Mouse (Mus musculus) testis, adult 2 months (tissue): Measurements from ENCODE around the gene Gm10644. TPM values are rescaled to one million over a fixed set of nuclear protein-coding genes. Genes with fewer than 3 reads are reported as not detected.

Experiments
- H3K27ac ChIP-seq: fragments of 200-500 bp; 2 replicates; pipeline ENCODE4 v1.5.1; 2012; ENCODE audit warnings: low read depth, low read length; ENCODE audit not compliant: control insufficient read depth, insufficient read depth
- H3K27me3 ChIP-seq: fragments of 200-500 bp; 2 replicates; pipeline ENCODE4 v1.6.1; 2012; ENCODE audit warnings: mild to moderate bottlenecking, low read length, moderate library complexity; ENCODE audit not compliant: control insufficient read depth, insufficient read depth
- H3K36me3 ChIP-seq: fragments of 200-500 bp; 2 replicates; pipeline ENCODE4 v1.6.1; 2012; ENCODE audit warnings: mild to moderate bottlenecking, low read length; ENCODE audit not compliant: control insufficient read depth, insufficient read depth
- H3K4me1 ChIP-seq: fragments of 200-500 bp; 2 replicates; pipeline ENCODE4 v1.6.1; 2012; ENCODE audit warnings: low read length; ENCODE audit not compliant: control insufficient read depth, insufficient read depth
- H3K4me3 ChIP-seq: fragments of 200-500 bp; 2 replicates; pipeline ENCODE4 v1.5.1; 2012; ENCODE audit warnings: low read depth, mild to moderate bottlenecking, low read length, moderate library complexity, mixed read lengths; ENCODE audit not compliant: control insufficient read depth
- CTCF ChIP-seq: fragments of 200-500 bp; IDR thresholded peaks from 2 replicates; pipeline ENCODE4 v1.5.1; 2012; ENCODE audit warnings: low read depth, mild to moderate bottlenecking, inconsistent platforms, low read length, moderate library complexity; ENCODE audit not compliant: control insufficient read depth, insufficient read depth, insufficient replicate concordance
- POLR2A ChIP-seq: fragments of 200-500 bp; IDR thresholded peaks from 2 replicates; pipeline ENCODE4 v1.6.1; 2012; ENCODE audit warnings: low read depth, mild to moderate bottlenecking, inconsistent platforms, low read length, moderate library complexity; ENCODE audit not compliant: control insufficient read depth
- polyA plus RNA-seq: library from polyadenylated mRNA; depleted of rRNA; stranded (reverse); fragments of >200 nt; gene quantifications from 2 replicates; pipeline ENCODE4 v1.2.3, GENCODE M21; 2012

The Gm10644 gene
- polyA plus RNA-seq, 1 experiment: 14.9 TPM

DNA sequence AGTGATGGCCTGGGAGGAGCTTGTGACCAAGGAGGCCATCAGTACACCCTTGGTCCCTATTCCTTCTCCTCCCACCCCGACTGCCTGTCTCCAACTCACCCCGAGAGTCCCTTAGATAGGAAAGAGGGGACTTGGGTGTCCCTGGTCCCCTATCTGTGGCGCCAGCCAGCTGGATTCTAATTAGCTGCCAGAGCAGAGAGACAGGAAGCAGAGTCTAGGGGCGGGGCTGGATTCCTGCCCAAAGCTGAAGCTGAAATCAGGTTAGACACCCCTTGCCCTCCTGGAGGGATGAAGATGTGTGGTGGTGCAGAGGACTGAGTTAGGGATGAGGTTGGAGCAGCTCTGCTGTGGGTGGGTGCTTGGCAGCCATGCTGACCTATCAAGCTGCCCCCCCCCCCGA, 40.1 kb downstream of the Gm10644 start:
- no peak overlapping the region for H3K27ac ChIP-seq
- TF ChIP-seq POLR2A: no peak
- no peak for TF ChIP-seq CTCF
- peaks cover 11% of the 10 kb centered on the region for H3K4me1 ChIP-seq
- H3K27me3 ChIP-seq: no peaks in the 10 kb centered on the region
- no peak overlapping the region for H3K4me3 ChIP-seq
- no peaks in the 10 kb centered on the region for H3K36me3 ChIP-seq

DNA sequence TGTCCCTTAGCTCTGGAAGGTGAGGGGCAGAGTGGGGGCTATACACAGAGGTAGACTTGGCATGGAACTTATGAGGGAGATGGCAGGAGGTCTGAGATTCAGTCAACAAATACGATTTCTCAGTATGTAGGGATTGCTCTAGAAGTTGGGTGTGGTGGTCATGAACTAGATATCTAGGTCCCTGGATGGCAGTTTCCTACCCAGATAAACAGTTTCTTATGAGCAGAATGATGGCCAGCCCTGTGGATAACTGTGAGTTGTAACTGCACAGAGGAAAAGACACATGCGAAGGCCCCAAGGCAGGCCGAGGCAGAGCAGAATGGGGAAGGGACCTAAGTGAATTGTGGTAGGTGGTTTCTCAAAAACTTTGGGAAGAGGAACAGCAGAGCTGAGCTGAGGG, 40.8 kb downstream of the Gm10644 start:
- Histone ChIP-seq H3K27ac (no peak overlapping the region), H3K4me3 (no peak overlapping the region), H3K36me3 (no peaks in the 10 kb centered on the region), H3K4me1 (peaks cover 10% of the 10 kb centered on the region), H3K27me3 (no peaks in the 10 kb centered on the region)
- TF ChIP-seq CTCF (no peak), POLR2A (no peak)

DNA sequence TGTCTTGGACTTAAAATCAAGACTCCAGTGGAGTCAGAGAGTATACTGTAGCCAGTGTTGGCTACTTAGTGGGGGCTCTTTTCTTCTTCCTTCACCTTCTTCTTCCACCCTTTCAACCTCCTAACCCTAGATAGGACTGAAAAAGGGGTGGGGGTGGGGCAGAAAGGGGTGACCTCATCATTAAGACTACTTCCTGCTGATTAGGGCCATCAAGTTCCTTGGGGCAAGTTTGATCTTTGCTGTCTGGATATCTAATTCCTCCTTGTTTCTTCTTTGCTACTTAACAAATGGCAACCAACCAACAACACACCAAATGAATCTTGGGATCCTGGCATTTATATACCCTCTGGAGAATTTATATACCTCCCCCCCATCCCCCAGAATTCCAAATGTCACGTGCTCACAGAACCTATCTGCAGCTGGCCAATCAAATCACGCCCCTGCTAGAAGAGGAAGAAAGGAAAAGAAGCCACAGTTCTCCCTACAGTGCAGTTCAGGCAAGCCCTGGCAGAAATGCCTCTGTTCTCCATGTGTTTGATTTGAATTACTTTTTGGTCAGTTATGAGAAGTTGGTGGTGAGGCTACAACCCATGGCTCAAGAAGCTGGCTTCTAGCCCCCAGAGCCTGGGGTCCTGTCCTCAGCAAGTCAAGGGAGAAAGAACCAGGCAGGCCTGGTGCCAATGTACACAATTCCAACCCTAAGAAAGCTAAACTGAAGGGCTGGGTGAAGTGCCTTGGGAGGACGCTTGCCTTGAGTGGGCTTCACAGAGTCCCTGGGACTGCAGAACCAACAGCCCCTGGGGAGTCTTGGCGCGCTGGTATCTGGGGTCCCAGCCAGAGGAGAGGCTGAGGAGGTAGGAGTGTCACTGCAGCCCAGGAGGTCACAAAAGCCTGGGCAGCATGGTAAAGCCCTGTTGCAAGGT, 42.9 kb downstream of the Gm10644 start:
- Histone ChIP-seq H3K27ac (no peak overlapping the region), H3K36me3 (no peaks in the 10 kb centered on the region), H3K27me3 (no peaks in the 10 kb centered on the region), H3K4me1 (peaks cover 10% of the 10 kb centered on the region), H3K4me3 (no peak overlapping the region)
- no peak for TF ChIP-seq CTCF
- no peak for TF ChIP-seq POLR2A

DNA sequence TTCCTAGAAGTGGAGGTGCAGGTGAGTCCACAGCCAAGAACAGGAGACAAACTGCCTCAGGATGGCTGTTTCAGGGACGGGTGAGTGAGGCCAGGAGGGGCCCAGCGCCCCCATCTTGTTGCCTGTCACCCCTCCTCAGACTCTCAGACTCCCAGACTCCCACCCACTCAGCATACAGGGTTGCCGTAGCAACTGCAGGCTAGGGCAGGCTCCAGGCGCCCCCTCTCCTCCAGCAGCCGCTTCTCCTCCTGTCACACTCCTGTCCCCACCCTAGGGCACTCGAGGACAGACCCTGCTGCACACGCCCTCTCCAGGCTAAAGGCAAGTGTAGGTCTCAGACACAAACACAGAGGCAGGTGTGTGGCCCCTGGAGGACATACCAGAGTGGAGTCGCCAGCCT, 45.7 kb downstream of the Gm10644 start:
- Histone ChIP-seq H3K27ac (no peak overlapping the region), H3K4me3 (no peak overlapping the region), H3K36me3 (no peaks in the 10 kb centered on the region), H3K27me3 (no peaks in the 10 kb centered on the region), H3K4me1 (peaks cover 10% of the 10 kb centered on the region)
- TF ChIP-seq CTCF: no peak
- TF ChIP-seq POLR2A: no peak

DNA sequence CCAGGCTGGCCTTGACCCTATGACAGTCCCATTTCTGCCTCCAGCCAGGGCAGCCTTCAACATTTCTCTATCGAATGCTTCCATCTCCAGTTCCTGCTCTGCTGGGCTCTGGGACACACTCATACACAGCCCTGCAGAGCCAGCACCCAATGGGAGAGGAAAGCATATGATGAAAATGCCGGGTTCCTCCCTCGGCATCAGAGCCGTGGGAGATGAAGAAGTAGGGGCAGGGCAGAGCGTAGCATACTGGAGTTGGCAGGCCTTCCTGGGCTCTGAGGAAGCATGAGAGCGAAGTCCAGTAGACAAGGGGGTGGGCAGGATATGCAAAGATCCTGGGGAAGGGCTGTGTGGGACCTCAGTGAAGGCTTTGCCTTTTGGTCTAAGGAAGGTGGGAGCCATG, 46.4 kb downstream of the Gm10644 start:
- Histone ChIP-seq H3K36me3 (no peaks in the 10 kb centered on the region), H3K27me3 (no peaks in the 10 kb centered on the region), H3K27ac (no peak overlapping the region), H3K4me1 (peaks cover 10% of the 10 kb centered on the region), H3K4me3 (no peak overlapping the region)
- TF ChIP-seq POLR2A: no peak
- TF ChIP-seq CTCF: no peak

DNA sequence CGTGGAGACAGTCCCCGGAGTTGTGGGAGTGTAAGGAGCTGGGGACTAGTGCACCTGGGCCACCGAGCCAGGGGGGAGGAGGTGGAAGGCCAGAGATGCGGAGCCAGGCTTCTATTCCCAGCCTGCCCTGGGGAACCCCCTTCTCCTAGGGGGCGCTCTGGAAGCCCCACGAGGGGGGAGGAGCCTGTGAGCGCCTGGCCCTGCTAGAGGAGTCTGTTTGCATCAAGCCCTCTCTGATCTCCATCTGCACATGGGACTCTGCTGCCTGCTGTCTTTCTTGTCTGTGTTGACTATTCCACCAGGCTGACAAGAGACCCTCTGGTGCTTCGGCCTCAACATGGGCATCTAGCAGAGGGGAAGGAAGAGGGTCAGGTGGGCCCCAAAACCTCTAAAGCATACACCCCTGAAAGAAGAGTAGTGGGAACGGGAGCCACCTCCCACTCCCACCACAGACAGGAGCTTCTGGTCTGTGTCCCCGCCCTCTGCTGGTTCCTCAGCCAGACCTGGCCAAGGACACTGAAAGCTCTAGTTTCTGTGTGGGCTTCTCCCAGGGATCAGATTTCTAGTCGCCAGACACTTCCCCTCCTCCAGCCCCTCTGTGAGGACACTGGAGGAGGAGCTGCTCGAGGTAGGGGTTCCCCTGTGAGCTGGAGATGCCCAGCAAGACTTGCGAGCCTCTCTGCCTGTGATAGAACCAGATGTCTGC, 51.9 kb downstream of the Gm10644 start:
- Histone ChIP-seq H3K36me3 (no peaks in the 10 kb centered on the region), H3K4me3 (no peak overlapping the region), H3K27me3 (no peaks in the 10 kb centered on the region), H3K4me1 (peaks cover 20% of the 10 kb centered on the region), H3K27ac (peak overlapping the region; percentile 33; the same call in 1 of the 2 replicates)
- TF ChIP-seq POLR2A: no peak
- no peak for TF ChIP-seq CTCF

DNA sequence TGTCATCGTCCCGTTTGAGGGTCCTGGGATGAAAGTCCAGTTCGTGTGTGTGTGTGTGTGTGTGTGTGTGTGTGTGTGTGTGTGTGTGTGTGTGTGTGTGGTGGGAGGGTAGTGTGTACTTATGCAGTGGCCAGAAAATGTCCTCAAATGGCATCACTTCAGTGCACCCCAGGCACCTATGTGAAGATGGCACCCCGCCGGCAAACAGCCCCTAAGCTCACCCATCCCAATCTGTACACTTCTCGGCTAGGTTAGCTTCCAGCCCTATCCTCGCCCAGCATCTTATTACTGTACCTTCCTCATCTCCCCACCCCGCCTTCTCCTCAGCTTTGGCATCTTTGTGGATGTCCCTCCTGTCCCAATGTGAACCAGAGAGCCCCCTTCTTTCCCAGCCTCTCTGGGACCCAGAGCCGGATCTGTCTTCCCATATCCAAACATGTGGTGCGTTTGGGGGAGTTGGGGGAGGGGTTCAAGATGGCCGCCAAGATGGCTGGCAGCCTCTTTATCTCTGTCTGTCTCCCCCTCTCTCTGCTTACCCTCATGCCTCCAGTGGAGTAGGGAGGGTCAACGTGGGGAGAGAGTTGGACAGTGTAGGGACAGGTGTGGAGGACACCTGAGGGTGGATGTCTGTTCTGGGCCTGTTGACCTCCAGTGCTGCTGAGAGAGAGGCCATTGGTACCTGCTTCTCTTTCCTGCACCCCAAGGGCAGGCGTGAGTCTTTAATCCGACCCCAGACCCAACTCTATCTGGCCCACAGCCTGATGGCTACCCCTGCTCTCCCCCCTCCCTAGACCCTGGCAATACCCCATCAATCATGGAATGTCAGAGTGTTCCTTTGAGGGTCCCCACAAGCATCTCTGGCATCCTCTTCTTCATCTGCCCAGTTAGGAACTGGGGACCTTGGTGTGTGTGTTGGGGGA, 53.2 kb downstream of the Gm10644 start:
- Histone ChIP-seq H3K4me1 (peaks cover 28% of the 10 kb centered on the region), H3K4me3 (peak overlapping the region; percentile 78), H3K27ac (peak overlapping the region; percentile 14; the same call in 1 of the 2 replicates), H3K36me3 (no peaks in the 10 kb centered on the region), H3K27me3 (no peaks in the 10 kb centered on the region)
- TF ChIP-seq POLR2A (no peak), CTCF (no peak)
